Mouse (Mus musculus) intestine, embryonic 14.5 days (tissue): ENCODE data around the gene Apoa1. TPM values are rescaled to one million over a fixed set of nuclear protein-coding genes. Genes with fewer than 3 reads are reported as not detected.

Experiments
- ATAC-seq: fragments of 200-750 bp; cut with Nextera tagmentation; replicated peaks from 2 replicates; pipeline ENCODE4 v1.8.0; 2017; ENCODE audit warnings: low read depth, moderate number of reproducible peaks, moderate TSS enrichment, moderate library complexity; ENCODE audit not compliant: low FRiP score, low TSS enrichment
- DNase-seq: peaks from one replicate; pipeline ENCODE4 v3.0.0-alpha.2; 2018; ENCODE audit warnings: low spot score
- H3K27ac ChIP-seq: fragments of 300-500 bp; sonication (generic); 2 replicates; pipeline ENCODE4 v1.5.1; 2014; ENCODE audit warnings: low read depth, mild to moderate bottlenecking, control low read depth
- H3K27me3 ChIP-seq: fragments of 300-500 bp; sonication (generic); replicated peaks from 2 replicates; pipeline ENCODE4 v1.6.1; 2014; ENCODE audit warnings: low read length, control low read depth; ENCODE audit not compliant: control insufficient read depth, insufficient read depth
- H3K36me3 ChIP-seq: fragments of 300-500 bp; sonication (generic); 2 replicates; pipeline ENCODE4 v1.6.1; 2014; ENCODE audit warnings: low read length, control low read depth; ENCODE audit not compliant: control insufficient read depth, insufficient read depth
- H3K4me1 ChIP-seq: fragments of 300-500 bp; sonication (generic); replicated peaks from 2 replicates; pipeline ENCODE4 v1.6.1; 2014; ENCODE audit warnings: low read length, control low read depth, mixed read lengths; ENCODE audit not compliant: control insufficient read depth, insufficient read depth
- H3K4me2 ChIP-seq: fragments of 300-500 bp; sonication (generic); 2 replicates; pipeline ENCODE4 v1.6.1; 2014; ENCODE audit warnings: low read length
- H3K4me3 ChIP-seq: fragments of 300-500 bp; sonication (generic); 2 replicates; pipeline ENCODE4 v1.5.1; 2014; ENCODE audit warnings: low read depth, low read length, control low read depth, mixed read lengths
- H3K9ac ChIP-seq: fragments of 300-500 bp; sonication (generic); 2 replicates; pipeline ENCODE4 v1.6.1; 2014; ENCODE audit warnings: mild to moderate bottlenecking, low read length
- H3K9me3 ChIP-seq: fragments of 300-500 bp; sonication (generic); 2 replicates; pipeline ENCODE4 v1.6.1; 2016; ENCODE audit warnings: low read length, control low read depth; ENCODE audit not compliant: control insufficient read depth
- WGBS: fragments of 180-500 bp; shearing (Covaris S2); extraction: QIAGEN DNeasy Blood & Tissue Kit; methylation state at CpG from one replicate; pipeline ENCODE4 v1.1.7; 2014; 5-methylcytosine and 5-hydroxymethylcytosine counted together
- polyA plus RNA-seq: library from polyadenylated mRNA; unstranded; fragments of >200 nt; fragmentation: Nextera tagmentation; extraction: Ambion mirVana; gene quantifications from 2 replicates; pipeline ENCODE4 v1.2.1, GENCODE M21; 2014

Apoa1 gene
- polyA plus RNA-seq, 1 experiment from 2014 or later, result 281 TPM

DNA sequence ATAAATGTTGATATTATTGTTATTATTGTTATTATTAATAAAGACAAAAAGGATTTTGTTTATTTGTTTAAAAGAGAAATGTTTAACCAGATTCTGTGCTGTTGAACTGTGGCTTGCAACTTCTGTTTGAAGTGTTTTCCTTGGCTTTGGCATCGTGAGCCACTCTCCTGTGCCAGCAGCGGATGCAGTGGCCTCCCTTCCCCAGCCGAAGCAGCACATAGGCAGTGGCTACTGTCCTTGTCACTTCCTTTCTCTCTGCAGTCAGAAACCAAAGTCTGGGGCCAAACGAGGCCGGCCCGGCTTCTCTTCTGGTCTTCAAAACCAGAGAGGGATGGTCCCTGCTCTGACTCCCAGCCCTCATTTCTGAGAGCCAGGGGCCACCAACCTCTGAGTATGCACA lies 5.3 kb upstream of the Apoa1 start:
- H3K27ac ChIP-seq, result no peak overlapping the region

GRCm38 (mm10) chr9:46224101-46224500 lies 4.3 kb upstream of the Apoa1 start:
- Histone ChIP-seq H3K4me2 (no peak overlapping the region), H3K4me3 (no peak overlapping the region), H3K4me1 (no peaks in the 10 kb centered on the region), H3K27me3 (no peaks in the 10 kb centered on the region), H3K9ac (no peak overlapping the region), H3K27ac (no peak overlapping the region), H3K36me3 (peaks cover 42% of the 10 kb centered on the region), H3K9me3 (no peaks in the 10 kb centered on the region)
- DNase-seq (no peak), ATAC-seq (no peak)
- 71% methylated on average over 3 of the region's 3 CpGs for WGBS

More for the DNA sequence above, 5.3 kb upstream of the Apoa1 start:
- Histone ChIP-seq H3K27me3 (no peaks in the 10 kb centered on the region), H3K9ac (no peak overlapping the region), H3K4me2 (no peak overlapping the region), H3K36me3 (peaks cover 44% of the 10 kb centered on the region), H3K4me3 (no peak overlapping the region), H3K9me3 (no peaks in the 10 kb centered on the region), H3K4me1 (no peaks in the 10 kb centered on the region)
- WGBS, result 85% methylated on average over 6 of the region's 6 CpGs
- ATAC-seq, result no peak
- DNase-seq, result no peak

DNA sequence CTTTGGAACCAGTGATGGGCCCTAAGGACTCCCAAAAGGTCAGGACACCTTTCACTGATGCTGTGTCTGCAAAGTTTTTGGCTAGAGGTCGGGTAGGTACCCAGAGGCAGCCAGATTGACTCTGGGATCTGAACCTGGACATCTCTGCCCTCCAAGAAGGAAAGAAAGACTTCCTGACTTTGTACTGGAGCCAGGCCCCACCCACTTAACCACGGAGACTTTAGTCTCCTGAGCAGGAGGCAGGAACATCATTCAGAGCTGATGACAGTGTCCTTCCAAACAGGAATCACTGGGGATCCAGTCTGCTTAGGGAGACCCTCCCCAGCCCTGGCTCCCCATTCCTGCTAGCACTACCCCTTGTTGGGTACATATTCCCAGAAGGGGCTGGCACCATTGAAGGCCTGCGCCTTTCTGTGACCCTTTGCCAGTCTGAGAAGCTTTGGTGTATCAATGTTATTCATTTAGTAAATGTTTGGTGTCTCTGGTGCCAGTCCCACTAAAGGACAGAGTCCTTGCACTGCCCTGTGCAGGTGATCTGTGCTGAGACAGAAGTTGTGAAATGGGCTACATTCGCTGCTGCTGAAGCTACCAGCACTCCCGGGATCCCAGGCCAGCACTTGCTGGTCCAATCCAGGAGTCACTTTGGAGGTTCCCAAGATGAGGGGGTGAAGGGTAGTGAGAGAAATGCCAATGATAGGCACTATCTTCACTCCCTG lies 3.3 kb upstream of the Apoa1 start:
- Histone ChIP-seq H3K4me1 (0 out of 2 replicates have a peak, but pooled peaks cover under 1% of the 10 kb centered on the region), H3K4me3 (no peak overlapping the region), H3K36me3 (peaks cover 32% of the 10 kb centered on the region), H3K27ac (no peak overlapping the region), H3K9ac (no peak overlapping the region), H3K9me3 (no peaks in the 10 kb centered on the region), H3K27me3 (no peaks in the 10 kb centered on the region), H3K4me2 (no peak overlapping the region)
- WGBS, result 61% methylated on average over 5 of the region's 5 CpGs
- no peak for DNase-seq
- no peak for ATAC-seq

DNA sequence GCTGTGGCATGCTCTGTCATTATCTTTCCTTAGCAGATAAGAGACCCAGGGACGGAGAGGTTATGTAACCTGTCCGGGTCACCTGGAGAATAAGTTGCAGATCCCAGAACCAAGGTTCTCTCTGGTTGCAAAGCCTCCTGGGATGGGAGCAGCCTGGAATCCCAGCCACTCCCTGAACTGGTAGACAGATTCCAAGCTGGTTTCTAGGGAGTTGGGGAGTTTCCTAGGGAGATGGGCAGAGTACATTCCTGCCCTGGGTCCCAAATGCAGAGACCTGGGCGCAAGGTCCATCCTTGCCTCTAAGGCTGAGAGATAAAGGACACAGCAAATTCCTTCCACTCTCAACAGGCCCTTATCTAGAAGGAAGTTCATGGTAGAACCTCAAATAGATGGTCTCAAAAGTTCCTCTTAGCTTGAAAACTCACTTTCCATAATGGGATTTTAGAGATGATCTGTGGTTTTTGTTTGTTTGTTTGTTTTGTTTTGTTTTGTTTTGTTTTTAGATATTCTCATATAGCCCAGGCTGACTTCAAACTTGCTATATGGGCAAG lies 1.2 kb upstream of the Apoa1 start:
- no peak for ATAC-seq
- H3K27ac ChIP-seq, result no peak overlapping the region
- H3K9me3 ChIP-seq, result no peaks in the 10 kb centered on the region
- WGBS, result 80% methylated on average over 3 of the region's 3 CpGs
- H3K27me3 ChIP-seq, result no peaks in the 10 kb centered on the region
- 0 out of 2 replicates have a peak, but pooled peaks cover 7% of the 10 kb centered on the region for H3K4me1 ChIP-seq
- DNase-seq, result no peak
- H3K4me2 ChIP-seq, result no peak overlapping the region
- peaks cover 13% of the 10 kb centered on the region for H3K36me3 ChIP-seq
- H3K9ac ChIP-seq, result no peak overlapping the region
- no peak overlapping the region for H3K4me3 ChIP-seq

DNA sequence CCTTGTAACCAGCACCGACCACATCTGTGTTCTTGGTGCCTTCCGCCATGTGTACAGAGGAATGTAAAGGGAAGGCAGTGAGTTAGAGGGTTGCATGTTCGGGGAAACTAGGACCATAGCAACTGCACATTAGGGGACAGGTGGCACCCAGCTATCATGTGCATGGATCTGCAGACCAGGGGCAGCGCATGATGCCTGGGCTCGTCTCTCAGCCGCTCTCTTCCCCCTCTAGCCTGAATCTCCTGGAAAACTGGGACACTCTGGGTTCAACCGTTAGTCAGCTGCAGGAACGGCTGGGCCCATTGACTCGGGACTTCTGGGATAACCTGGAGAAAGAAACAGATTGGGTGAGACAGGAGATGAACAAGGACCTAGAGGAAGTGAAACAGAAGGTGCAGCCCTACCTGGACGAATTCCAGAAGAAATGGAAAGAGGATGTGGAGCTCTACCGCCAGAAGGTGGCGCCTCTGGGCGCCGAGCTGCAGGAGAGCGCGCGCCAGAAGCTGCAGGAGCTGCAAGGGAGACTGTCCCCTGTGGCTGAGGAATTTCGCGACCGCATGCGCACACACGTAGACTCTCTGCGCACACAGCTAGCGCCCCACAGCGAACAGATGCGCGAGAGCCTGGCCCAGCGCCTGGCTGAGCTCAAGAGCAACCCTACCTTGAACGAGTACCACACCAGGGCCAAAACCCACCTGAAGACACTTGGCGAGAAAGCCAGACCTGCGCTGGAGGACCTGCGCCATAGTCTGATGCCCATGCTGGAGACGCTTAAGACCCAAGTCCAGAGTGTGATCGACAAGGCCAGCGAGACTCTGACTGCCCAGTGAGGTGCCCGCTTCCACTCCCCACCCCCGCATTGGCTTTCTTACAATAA lies 1.4 kb downstream of the Apoa1 start:
- peak overlapping the region; percentile 89 for H3K4me2 ChIP-seq
- 15% methylated on average over 37 of the region's 37 CpGs for WGBS
- H3K4me3 ChIP-seq, result peak overlapping the region; percentile 48
- peak overlapping the region; percentile 22; the same call in 1 of the 2 replicates for H3K27ac ChIP-seq
- H3K4me1 ChIP-seq, result 0 out of 2 replicates have a peak, but pooled peaks cover 7% of the 10 kb centered on the region
- ATAC-seq (peak; percentile 84), DNase-seq (peak; percentile 87)
- no peaks in the 10 kb centered on the region for H3K27me3 ChIP-seq
- no peaks in the 10 kb centered on the region for H3K9me3 ChIP-seq
- H3K36me3 ChIP-seq, result no peaks in the 10 kb centered on the region
- H3K9ac ChIP-seq, result peak overlapping the region; percentile 50

GRCm38 (mm10) chr9:46230450-46230975 lies 2.1 kb downstream of the Apoa1 start:
- H3K27ac ChIP-seq, result peak overlapping the region; percentile 22; the same call in 1 of the 2 replicates
- peak overlapping the region; percentile 89 for H3K4me2 ChIP-seq
- no peaks in the 10 kb centered on the region for H3K36me3 ChIP-seq
- H3K4me1 ChIP-seq, result 0 out of 2 replicates have a peak, but pooled peaks cover 7% of the 10 kb centered on the region
- peak; percentile 71 for DNase-seq
- H3K9me3 ChIP-seq, result no peaks in the 10 kb centered on the region
- H3K27me3 ChIP-seq, result no peaks in the 10 kb centered on the region
- H3K9ac ChIP-seq, result peak overlapping the region; percentile 50
- peak overlapping the region; percentile 48 for H3K4me3 ChIP-seq
- ATAC-seq, result 0 out of 2 replicates have a peak, but pooled peaks have one; percentile 7
- WGBS, result 10% methylated on average over 13 of the region's 13 CpGs

DNA sequence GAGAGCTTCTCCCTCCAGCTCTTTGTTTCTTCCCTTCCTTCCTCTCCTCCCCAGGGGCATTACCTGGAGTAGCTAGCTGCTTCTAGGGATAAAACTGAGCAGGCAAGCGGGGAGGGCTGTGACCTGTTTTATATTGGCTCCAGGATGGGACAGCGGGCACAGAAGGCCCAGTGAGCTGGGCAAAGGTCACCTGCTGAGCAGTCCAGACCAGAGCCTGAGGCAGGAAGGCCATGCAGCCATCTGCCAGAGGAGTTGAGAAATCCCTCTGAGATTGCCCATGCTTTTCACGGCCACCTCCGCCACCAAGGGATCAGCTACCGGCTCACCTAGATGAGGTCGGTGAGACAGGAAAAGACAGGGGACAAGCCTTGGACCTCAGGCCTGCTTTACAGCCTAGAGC lies 6.8 kb downstream of the Apoa1 start:
- Histone ChIP-seq H3K9me3 (no peaks in the 10 kb centered on the region), H3K27me3 (no peaks in the 10 kb centered on the region), H3K36me3 (no peaks in the 10 kb centered on the region), H3K27ac (no peak overlapping the region), H3K4me1 (0 out of 2 replicates have a peak, but pooled peaks cover 5% of the 10 kb centered on the region), H3K9ac (no peak overlapping the region), H3K4me3 (no peak overlapping the region), H3K4me2 (no peak overlapping the region)
- no peak for DNase-seq
- WGBS, result 71% methylated on average over 6 of the region's 6 CpGs
- no peak; the same call in 1 of the 2 replicates for ATAC-seq

DNA sequence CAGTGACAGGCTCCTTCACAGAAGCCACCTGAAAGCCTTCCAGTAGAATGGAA lies 7.0 kb downstream of the Apoa1 start, which contains the start of gene Apoc3:
TSS of gene Apoc3 (minus strand) at position 41 of the 53 bp plus-strand sequence.
- Histone ChIP-seq H3K9ac (no peak within 1 kb of the TSS), H3K9me3 (no peaks in the 10 kb centered on the region), H3K4me1 (0 out of 2 replicates have a peak, but pooled peaks cover 3% of the 10 kb centered on the region), H3K4me3 (no peak within 1 kb of the TSS), H3K27ac (no peak within 1 kb of the TSS), H3K4me2 (no peak within 1 kb of the TSS), H3K36me3 (no peaks in the 10 kb centered on the region), H3K27me3 (no peaks in the 10 kb centered on the region)
- DNase-seq (no peak), ATAC-seq (no peak)
